Mouse (Mus musculus) thymus, adult 2 months (tissue): ENCODE results near the gene Rabep2.

Source experiments
- CTCF ChIP-seq: fragments of 200-500 bp; IDR thresholded peaks from 2 replicates; pipeline ENCODE4 v1.5.1; 2012; ENCODE audit warnings: mild to moderate bottlenecking, control low read depth, low read length, moderate library complexity, borderline replicate concordance; ENCODE audit not compliant: control insufficient read depth, poor library complexity, insufficient read depth; ENCODE audit errors: extremely low read depth
- POLR2A ChIP-seq: fragments of 200-500 bp; IDR thresholded peaks from 2 replicates; pipeline ENCODE4 v1.6.1; 2012; ENCODE audit warnings: mild to moderate bottlenecking, low read length, control low read depth, moderate library complexity; ENCODE audit not compliant: control insufficient read depth, poor library complexity, insufficient read depth; ENCODE audit errors: extremely low read depth

DNA sequence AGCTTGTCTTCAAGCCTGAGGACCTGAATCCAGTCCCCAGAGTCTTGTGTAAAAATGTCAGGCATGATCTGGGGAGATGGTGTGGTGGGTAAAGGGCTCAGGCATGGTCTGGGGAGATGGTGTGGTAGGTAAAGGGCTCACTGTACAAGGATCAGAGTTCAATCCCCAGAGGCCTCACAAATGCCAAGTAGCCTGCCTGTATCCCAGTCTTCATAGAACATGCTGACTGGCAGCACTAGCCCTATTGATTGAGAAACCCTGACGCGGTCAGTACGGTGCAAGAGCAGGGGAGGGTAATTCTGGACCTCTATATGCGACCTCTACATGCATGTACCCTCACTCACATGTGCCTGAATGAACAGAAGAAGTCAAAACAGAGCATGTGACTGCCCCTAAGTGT, 11.0 kb upstream of the Rabep2 start:
- TF ChIP-seq POLR2A = no peak
- no peak for TF ChIP-seq CTCF
